Mouse (Mus musculus) cortical plate, adult 2 months (tissue): Measurements from ENCODE around the gene Rab5c.

Experiments used
- CTCF ChIP-seq: fragments of 200-500 bp; IDR thresholded peaks from 2 replicates; pipeline ENCODE4 v1.5.1; 2011; ENCODE audit warnings: mild to moderate bottlenecking, control low read depth, low read length; ENCODE audit not compliant: insufficient read depth; ENCODE audit errors: extremely low read depth
- POLR2A ChIP-seq: fragments of 200-500 bp; IDR thresholded peaks from 2 replicates; pipeline ENCODE4 v1.6.1; 2011; ENCODE audit warnings: mild to moderate bottlenecking, low read length, control low read depth; ENCODE audit not compliant: insufficient read depth; ENCODE audit errors: extremely low read depth

DNA sequence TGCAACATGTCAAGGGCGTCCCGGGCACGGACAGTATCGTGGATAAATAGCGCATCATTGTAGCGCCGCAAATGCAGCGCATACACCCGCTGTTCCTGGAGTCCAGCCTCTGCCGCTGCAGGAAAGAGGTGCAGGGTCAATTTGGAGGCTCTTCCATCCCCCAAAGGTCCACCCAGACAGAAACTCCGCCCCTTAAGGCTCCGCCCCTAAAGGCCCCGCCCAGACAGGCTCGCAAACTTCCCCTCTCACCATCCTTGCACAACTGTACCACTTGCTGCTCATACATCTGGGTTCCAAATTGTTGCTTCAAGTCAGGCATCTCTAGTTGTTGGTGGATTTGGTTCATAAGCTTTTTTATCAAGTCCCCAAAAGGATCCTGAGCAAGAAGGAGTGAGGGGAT, 36.7 kb downstream of the Rab5c start:
- no peak for TF ChIP-seq CTCF
- TF ChIP-seq POLR2A, result no peak
